Mouse (Mus musculus) neural tube, embryonic 13.5 days (tissue): Measurements from ENCODE around the gene Eef1a1. TPM values are rescaled to one million over a fixed set of nuclear protein-coding genes. Genes with fewer than 3 reads are reported as not detected.

ENCODE experiments used
- ATAC-seq: fragments of 200-750 bp; cut with Nextera tagmentation; 2 replicates; pipeline ENCODE4 v1.8.0; 2017; ENCODE audit warnings: low read depth, mild to moderate bottlenecking, moderate TSS enrichment, moderate library complexity
- H3K27ac ChIP-seq: fragments of 300-500 bp; sonication (generic); replicated peaks from 2 replicates; pipeline ENCODE4 v1.5.1; 2015; ENCODE audit warnings: moderate library complexity, mild to moderate bottlenecking, inconsistent platforms
- H3K27me3 ChIP-seq: fragments of 300-500 bp; sonication (generic); 2 replicates; pipeline ENCODE4 v1.6.1; 2015; ENCODE audit warnings: mild to moderate bottlenecking, inconsistent platforms
- H3K36me3 ChIP-seq: fragments of 300-500 bp; sonication (generic); 2 replicates; pipeline ENCODE4 v1.6.1; 2015; ENCODE audit warnings: mild to moderate bottlenecking, inconsistent platforms
- H3K4me1 ChIP-seq: fragments of 300-500 bp; sonication (generic); replicated peaks from 2 replicates; pipeline ENCODE4 v1.6.1; 2015; ENCODE audit warnings: inconsistent platforms
- H3K4me2 ChIP-seq: fragments of 300-500 bp; sonication (generic); 2 replicates; pipeline ENCODE4 v1.6.1; 2015; ENCODE audit warnings: inconsistent platforms, mild to moderate bottlenecking, moderate library complexity
- H3K4me3 ChIP-seq: fragments of 300-500 bp; sonication (generic); 2 replicates; pipeline ENCODE4 v1.5.1; 2015; ENCODE audit warnings: mild to moderate bottlenecking, inconsistent platforms
- H3K9ac ChIP-seq: fragments of 300-500 bp; sonication (generic); 2 replicates; pipeline ENCODE4 v1.6.1; 2015; ENCODE audit warnings: moderate library complexity, mild to moderate bottlenecking, inconsistent platforms
- H3K9me3 ChIP-seq: fragments of 300-500 bp; sonication (generic); 2 replicates; pipeline ENCODE4 v1.6.1; 2016; ENCODE audit warnings: inconsistent platforms
- WGBS: fragments of 180-500 bp; shearing (Covaris S2); methylation state at CpG from one replicate; pipeline ENCODE4 v1.1.7; 2015; 5-methylcytosine and 5-hydroxymethylcytosine counted together
- polyA plus RNA-seq: library from polyadenylated mRNA; unstranded; fragments of >200 nt; fragmentation: Nextera tagmentation; extraction: Ambion mirVana; gene quantifications from 2 replicates; pipeline ENCODE4 v1.2.1, GENCODE M21; 2015

Gene Eef1a1
- 3,346 and 3,414 TPM in 2 replicates for polyA plus RNA-seq

DNA sequence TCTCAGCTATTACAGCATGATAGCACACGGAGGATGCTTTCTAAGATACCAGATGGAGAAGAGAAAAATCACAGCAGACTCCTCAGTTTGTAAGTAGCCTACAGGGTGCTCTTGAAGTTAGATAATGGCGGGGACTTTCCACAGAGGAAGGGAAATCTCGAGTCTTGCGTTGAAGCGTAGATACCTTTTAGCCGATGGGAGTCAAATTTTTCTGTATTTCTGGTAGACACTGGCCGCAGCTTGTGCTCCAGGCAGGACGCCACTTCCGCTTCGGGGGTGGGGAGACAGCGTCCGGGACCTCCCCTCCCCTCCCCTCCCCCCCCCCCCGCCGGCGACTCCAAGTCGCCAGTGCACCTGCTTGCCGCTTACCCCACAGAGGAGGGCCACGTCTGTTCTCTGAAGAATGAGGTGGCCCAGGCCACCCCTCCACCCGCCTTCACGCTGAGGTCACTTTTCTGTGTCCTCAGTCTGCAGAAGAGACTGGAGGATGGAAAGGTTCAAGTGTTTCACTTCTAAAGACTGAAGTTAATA is at the start of gene Eef1a1:
Gene Eef1a1 (minus strand): TSS at position 262 of the 531 bp plus-strand sequence.
- peak; percentile 80 for ATAC-seq
- 2% methylated on average over 19 of the region's 20 CpGs for WGBS
- Histone ChIP-seq H3K4me1 (peaks cover 8% of the 10 kb centered on the region), H3K27ac (peak within 1 kb of the TSS; percentile 50; the same call in 1 of the 2 replicates), H3K27me3 (no peaks in the 10 kb centered on the region), H3K9ac (peak within 1 kb of the TSS; percentile 70), H3K9me3 (no peaks in the 10 kb centered on the region), H3K36me3 (no peaks in the 10 kb centered on the region), H3K4me2 (peak within 1 kb of the TSS; percentile 69), H3K4me3 (peak within 1 kb of the TSS; percentile 39)

DNA sequence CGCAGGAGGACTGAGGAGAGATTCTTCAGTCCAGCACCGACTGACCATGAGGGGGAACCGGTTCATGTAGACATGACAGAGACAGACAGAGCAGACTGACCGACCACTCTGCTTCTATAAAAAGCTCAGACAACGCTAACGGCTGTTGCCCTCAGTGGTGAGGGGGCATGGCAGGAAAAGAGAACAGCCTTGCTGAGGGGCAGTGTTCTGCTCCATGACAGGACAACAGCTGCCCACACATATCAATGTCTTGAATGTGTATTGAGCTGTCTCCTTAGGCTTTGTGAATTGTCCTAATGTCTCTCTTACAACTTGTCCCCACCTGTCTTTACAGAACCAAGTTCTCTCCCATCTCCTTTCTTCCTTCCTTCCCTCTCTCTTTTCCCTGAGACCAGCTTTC is 49.5 kb upstream of the Eef1a1 start:
- Histone ChIP-seq H3K9ac (no peak overlapping the region), H3K36me3 (peaks cover 11% of the 10 kb centered on the region), H3K27ac (no peak overlapping the region), H3K4me1 (no peaks in the 10 kb centered on the region), H3K27me3 (no peaks in the 10 kb centered on the region), H3K4me3 (no peak overlapping the region), H3K9me3 (no peaks in the 10 kb centered on the region), H3K4me2 (no peak overlapping the region)
- no peak for ATAC-seq
- 72% methylated on average over 6 of the region's 6 CpGs for WGBS

GRCm38 (mm10) chr9:78537154-78537873 is 48.4 kb upstream of the Eef1a1 start:
- ATAC-seq = no peak
- 84% methylated on average over 9 of the region's 9 CpGs for WGBS
- H3K27ac ChIP-seq = no peak overlapping the region
- H3K4me1 ChIP-seq = no peaks in the 10 kb centered on the region
- H3K9ac ChIP-seq = no peak overlapping the region
- H3K36me3 ChIP-seq = peaks cover 11% of the 10 kb centered on the region
- H3K27me3 ChIP-seq = no peaks in the 10 kb centered on the region
- no peaks in the 10 kb centered on the region for H3K9me3 ChIP-seq
- H3K4me2 ChIP-seq = no peak overlapping the region
- no peak overlapping the region for H3K4me3 ChIP-seq

DNA sequence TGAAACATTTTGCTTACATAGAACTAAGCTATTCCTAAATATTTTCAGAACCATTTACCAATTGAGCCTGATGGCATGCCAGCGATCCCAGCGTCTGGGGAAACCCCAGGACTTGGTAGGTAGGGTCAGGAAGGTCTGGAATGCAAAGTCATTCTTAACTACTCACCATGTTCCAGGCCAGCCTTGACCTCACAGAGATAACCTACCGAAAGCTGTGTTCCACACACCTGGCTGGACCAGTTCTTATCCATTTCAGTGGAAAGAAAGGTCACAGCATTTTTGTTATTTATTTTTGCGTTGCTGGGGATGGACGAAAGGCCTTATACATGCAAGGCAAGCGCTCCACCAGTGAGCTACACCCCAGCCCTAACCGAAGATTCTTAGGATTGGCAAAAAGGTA is 45.7 kb upstream of the Eef1a1 start:
- H3K27me3 ChIP-seq = no peaks in the 10 kb centered on the region
- H3K27ac ChIP-seq = no peak overlapping the region
- no peaks in the 10 kb centered on the region for H3K4me1 ChIP-seq
- H3K9me3 ChIP-seq = no peaks in the 10 kb centered on the region
- ATAC-seq = no peak
- H3K36me3 ChIP-seq = peaks cover 7% of the 10 kb centered on the region
- WGBS = 92% methylated on average over 7 of the region's 7 CpGs
- no peak overlapping the region for H3K4me3 ChIP-seq
- no peak overlapping the region for H3K4me2 ChIP-seq
- no peak overlapping the region for H3K9ac ChIP-seq

- ATAC-seq = no peak
- Histone ChIP-seq H3K9ac (no peak overlapping the region), H3K4me1 (no peaks in the 10 kb centered on the region), H3K27ac (no peak overlapping the region), H3K9me3 (no peaks in the 10 kb centered on the region), H3K4me3 (no peak overlapping the region), H3K27me3 (no peaks in the 10 kb centered on the region), H3K4me2 (no peak overlapping the region), H3K36me3 (peaks cover 7% of the 10 kb centered on the region; the same call in 1 of the 2 replicates)
- WGBS = 88% methylated on average over 18 of the region's 18 CpGs
Observed at GRCm38 (mm10) chr9:78533296-78533935, 44.5 kb upstream of the Eef1a1 start.

- Histone ChIP-seq H3K4me2 (no peak overlapping the region), H3K4me3 (no peak overlapping the region), H3K36me3 (peaks cover 7% of the 10 kb centered on the region; the same call in 1 of the 2 replicates), H3K9ac (no peak overlapping the region), H3K27ac (no peak overlapping the region), H3K4me1 (peaks cover 4% of the 10 kb centered on the region), H3K27me3 (no peaks in the 10 kb centered on the region), H3K9me3 (no peaks in the 10 kb centered on the region)
- WGBS = 59% methylated on average over 9 of the region's 9 CpGs
- no peak for ATAC-seq
Observed at GRCm38 (mm10) chr9:78532341-78532819, 43.4 kb upstream of the Eef1a1 start.

GRCm38 (mm10) chr9:78531816-78532215 is 42.9 kb upstream of the Eef1a1 start:
- H3K9me3 ChIP-seq = no peaks in the 10 kb centered on the region
- no peak for ATAC-seq
- H3K4me2 ChIP-seq = no peak overlapping the region
- no peak overlapping the region for H3K9ac ChIP-seq
- 58% methylated on average over 5 of the region's 5 CpGs for WGBS
- peaks cover 7% of the 10 kb centered on the region; the same call in 1 of the 2 replicates for H3K36me3 ChIP-seq
- no peak overlapping the region for H3K27ac ChIP-seq
- no peaks in the 10 kb centered on the region for H3K27me3 ChIP-seq
- peaks cover 4% of the 10 kb centered on the region for H3K4me1 ChIP-seq
- no peak overlapping the region for H3K4me3 ChIP-seq

DNA sequence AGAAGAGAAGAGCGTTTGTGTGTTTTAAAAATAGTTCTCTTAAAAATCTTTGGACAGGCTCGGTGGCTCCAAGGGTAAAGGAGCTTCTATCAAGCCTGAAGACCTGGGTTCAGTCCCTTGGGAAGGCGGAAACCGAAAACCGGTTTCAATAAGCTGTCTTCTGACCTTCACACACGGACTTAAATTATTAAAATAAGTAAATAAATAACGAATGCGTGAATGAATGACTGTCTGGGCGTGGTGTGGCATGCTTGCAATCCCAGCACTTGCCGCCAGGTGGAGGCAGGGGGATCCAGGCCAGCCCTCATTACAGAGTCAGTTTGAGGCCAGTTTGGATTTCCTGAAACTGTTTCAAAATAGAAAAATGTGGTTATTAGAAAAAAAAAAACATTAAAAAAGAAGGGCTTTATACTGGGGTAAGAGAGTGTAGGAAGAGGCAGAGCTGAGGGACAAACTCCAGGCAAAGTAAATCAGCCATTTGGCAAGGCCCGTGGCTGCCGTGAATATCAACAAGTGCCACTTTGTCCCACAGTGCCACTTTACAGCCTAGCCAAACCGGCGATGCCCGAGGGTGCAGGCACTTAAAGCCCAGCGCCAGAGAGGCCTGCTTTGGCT is 38.9 kb upstream of the Eef1a1 start:
- Histone ChIP-seq H3K4me1 (peaks cover 4% of the 10 kb centered on the region), H3K9ac (peak overlapping the region; percentile 73), H3K27ac (peak overlapping the region; percentile 83), H3K9me3 (no peaks in the 10 kb centered on the region), H3K4me2 (peak overlapping the region; percentile 81), H3K4me3 (peak overlapping the region; percentile 50), H3K36me3 (no peaks in the 10 kb centered on the region), H3K27me3 (no peaks in the 10 kb centered on the region)
- WGBS = under 1% methylated on average over 16 of the region's 16 CpGs
- ATAC-seq = peak; percentile 62

DNA sequence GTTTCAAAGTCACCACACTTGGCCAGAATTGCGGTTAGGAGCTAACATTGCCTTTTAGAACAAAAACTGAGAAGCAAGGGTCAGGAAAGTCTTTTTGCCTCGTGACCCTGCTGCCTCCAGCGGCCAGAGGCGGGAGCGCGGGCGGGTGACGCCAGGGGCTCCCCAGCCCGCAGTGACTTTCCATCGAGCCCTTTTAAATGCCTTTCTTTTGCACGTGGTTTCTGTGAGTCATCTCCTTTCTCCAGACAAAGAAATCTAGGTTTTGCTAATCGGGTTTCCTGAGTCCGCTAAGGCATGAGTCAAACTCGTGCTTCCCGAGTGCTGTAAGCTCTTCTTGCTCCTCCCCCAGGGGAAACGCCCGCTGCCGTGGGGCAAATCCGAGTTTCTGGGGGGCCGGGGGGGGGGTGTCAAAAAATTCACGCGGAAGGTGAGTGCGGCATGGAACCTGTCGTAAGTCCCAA is 38.4 kb upstream of the Eef1a1 start:
- Histone ChIP-seq H3K27me3 (no peaks in the 10 kb centered on the region), H3K4me3 (peak overlapping the region; percentile 50), H3K9me3 (no peaks in the 10 kb centered on the region), H3K4me1 (peaks cover 4% of the 10 kb centered on the region), H3K27ac (peak overlapping the region; percentile 83), H3K9ac (peak overlapping the region; percentile 73), H3K4me2 (peak overlapping the region; percentile 81), H3K36me3 (no peaks in the 10 kb centered on the region)
- 1% methylated on average over 24 of the region's 24 CpGs for WGBS
- peak; percentile 87 for ATAC-seq

DNA sequence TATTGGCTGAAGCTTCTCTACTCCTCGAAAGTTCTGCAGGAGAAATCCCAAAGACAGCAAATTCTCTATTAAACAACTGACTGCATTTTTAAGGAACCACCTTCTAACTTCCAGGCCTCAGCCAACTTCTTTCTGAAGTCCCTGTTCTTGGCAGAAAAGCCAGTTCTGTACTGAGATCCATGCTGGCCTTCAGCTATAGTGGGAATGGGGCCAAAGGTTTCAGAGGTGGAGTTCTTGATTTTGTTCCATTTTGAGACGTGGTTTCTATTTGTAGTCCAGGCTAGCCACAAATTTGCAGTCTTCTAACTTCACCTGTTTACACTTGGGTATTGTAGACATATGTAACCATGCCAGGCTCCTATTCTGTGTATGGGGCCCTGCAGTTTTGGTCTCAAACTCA is 37.3 kb upstream of the Eef1a1 start:
- Histone ChIP-seq H3K27ac (no peak overlapping the region), H3K4me2 (no peak overlapping the region), H3K27me3 (no peaks in the 10 kb centered on the region), H3K4me1 (peaks cover 11% of the 10 kb centered on the region), H3K9me3 (no peaks in the 10 kb centered on the region), H3K4me3 (no peak overlapping the region), H3K36me3 (no peaks in the 10 kb centered on the region), H3K9ac (no peak overlapping the region)
- no peak for ATAC-seq
- 92% methylated on average over 2 of the region's 2 CpGs for WGBS

- Histone ChIP-seq H3K4me3 (no peak overlapping the region), H3K9ac (no peak overlapping the region), H3K27me3 (no peaks in the 10 kb centered on the region), H3K27ac (no peak overlapping the region), H3K4me2 (no peak overlapping the region), H3K9me3 (no peaks in the 10 kb centered on the region), H3K36me3 (no peaks in the 10 kb centered on the region), H3K4me1 (peaks cover 17% of the 10 kb centered on the region)
- no peak for ATAC-seq
- 93% methylated on average over 17 of the region's 17 CpGs for WGBS
Observed at GRCm38 (mm10) chr9:78525451-78526135, 36.6 kb upstream of the Eef1a1 start.
